Mouse (Mus musculus) brain, embryonic 14.5 days (tissue): ENCODE data around the gene Nbeal1.

Experiments
- CTCF ChIP-seq: fragments of 200-500 bp; IDR thresholded peaks from 2 replicates; pipeline ENCODE4 v1.5.1; 2012; ENCODE audit warnings: inconsistent platforms, mild to moderate bottlenecking, moderate library complexity, borderline replicate concordance; ENCODE audit not compliant: insufficient read depth, insufficient read length; ENCODE audit errors: extremely low read depth
- POLR2A ChIP-seq: fragments of 200-500 bp; IDR thresholded peaks from 2 replicates; pipeline ENCODE4 v1.6.1; 2012; ENCODE audit warnings: mild to moderate bottlenecking, inconsistent platforms, borderline replicate concordance; ENCODE audit not compliant: poor library complexity, insufficient read depth, insufficient read length, severe bottlenecking; ENCODE audit errors: extremely low read depth

DNA sequence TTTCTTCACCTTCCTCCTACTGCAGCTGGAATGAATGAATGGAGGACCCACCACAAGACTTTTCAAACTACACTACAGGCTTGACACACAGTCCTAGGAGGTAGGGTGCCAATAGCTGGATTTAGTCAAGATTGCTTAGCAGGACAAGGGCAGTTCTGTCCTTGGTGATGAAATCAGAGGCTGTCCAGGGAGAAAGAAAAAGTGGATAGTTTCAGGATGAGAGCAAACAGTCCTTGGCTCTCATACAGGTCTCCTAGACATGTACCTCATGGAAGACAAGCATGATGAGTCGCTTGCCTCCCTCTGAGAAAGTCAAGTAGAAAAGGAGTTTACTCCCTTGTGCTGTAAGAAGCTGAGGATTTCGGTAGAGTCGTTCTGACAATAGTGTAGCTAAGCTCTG, 16.7 kb upstream of the Nbeal1 start:
- no peak for TF ChIP-seq POLR2A
- no peak for TF ChIP-seq CTCF
